Mouse (Mus musculus): Measurements from ENCODE around the gene Fkbpl.

Gene Fkbpl

GRCm38 (mm10) chr17:34644608-34645007 lies at the start of gene Fkbpl:
Gene Fkbpl, plus strand, starts transcription at chr17:34644764.
- no peak for DNase-seq (ENCODE audit: extremely low read depth, low read depth, low spot score)

- DNase-seq (ENCODE audit: extremely low read depth, low read depth, low spot score): no peak
Measured at GRCm38 (mm10) chr17:34596098-34596497, 48.5 kb upstream of the Fkbpl start.

GRCm38 (mm10) chr17:34597566-34598095 lies 46.9 kb upstream of the Fkbpl start, which contains the start of gene Ager:
Gene Ager, plus strand, starts transcription at chr17:34597862.
- no peak for DNase-seq (ENCODE audit: extremely low read depth, low read depth, low spot score)

GRCm38 (mm10) chr17:34599891-34600290 lies 44.7 kb upstream of the Fkbpl start:
- no peak for DNase-seq (ENCODE audit: extremely low read depth, low read depth, low spot score)

- no peak for DNase-seq (ENCODE audit: extremely low read depth, low read depth, low spot score)
Measured at GRCm38 (mm10) chr17:34601796-34602195, 42.8 kb upstream of the Fkbpl start.

GRCm38 (mm10) chr17:34603375-34604060 lies 41.0 kb upstream of the Fkbpl start, which contains the start of gene Rnf5:
Gene Rnf5, minus strand, starts transcription at chr17:34603690.
- DNase-seq (ENCODE audit: extremely low read depth, low read depth, low spot score): peak; percentile 100

- peak; percentile 91 for DNase-seq (ENCODE audit: extremely low read depth, low read depth, low spot score)
Measured at GRCm38 (mm10) chr17:34604061-34604508, 40.5 kb upstream of the Fkbpl start, which contains the start of gene Agpat1. Gene Agpat1, plus strand, starts transcription at chr17:34604262.

- DNase-seq (ENCODE audit: extremely low read depth, low read depth, low spot score): no peak
Measured at GRCm38 (mm10) chr17:34604511-34605237, 39.9 kb upstream of the Fkbpl start.

- no peak for DNase-seq (ENCODE audit: extremely low read depth, low read depth, low spot score)
Measured at GRCm38 (mm10) chr17:34605609-34606008, 39.0 kb upstream of the Fkbpl start.

- DNase-seq (ENCODE audit: extremely low read depth, low read depth, low spot score): no peak
Measured at GRCm38 (mm10) chr17:34606186-34607039, 38.2 kb upstream of the Fkbpl start.

GRCm38 (mm10) chr17:34607997-34608396 lies 36.6 kb upstream of the Fkbpl start:
- DNase-seq (ENCODE audit: extremely low read depth, low read depth, low spot score): no peak

GRCm38 (mm10) chr17:34611050-34611449 lies 33.5 kb upstream of the Fkbpl start:
- no peak for DNase-seq (ENCODE audit: extremely low read depth, low read depth, low spot score)

- DNase-seq (ENCODE audit: extremely low read depth, low read depth, low spot score): no peak
Measured at GRCm38 (mm10) chr17:34613054-34613645, 31.4 kb upstream of the Fkbpl start.

GRCm38 (mm10) chr17:34613830-34614229 lies 30.7 kb upstream of the Fkbpl start:
- no peak for DNase-seq (ENCODE audit: extremely low read depth, low read depth, low spot score)

GRCm38 (mm10) chr17:34615871-34616270 lies 28.7 kb upstream of the Fkbpl start, which contains the start of gene Egfl8:
Gene Egfl8, minus strand, starts transcription at chr17:34615971.
- DNase-seq (ENCODE audit: extremely low read depth, low read depth, low spot score): no peak

GRCm38 (mm10) chr17:34618999-34619398 lies 25.6 kb upstream of the Fkbpl start:
- DNase-seq (ENCODE audit: extremely low read depth, low read depth, low spot score): no peak

- no peak for DNase-seq (ENCODE audit: extremely low read depth, low read depth, low spot score)
Measured at GRCm38 (mm10) chr17:34621006-34621405, 23.6 kb upstream of the Fkbpl start.

GRCm38 (mm10) chr17:34623161-34623560 lies 21.4 kb upstream of the Fkbpl start:
- no peak for DNase-seq (ENCODE audit: extremely low read depth, low read depth, low spot score)

- DNase-seq (ENCODE audit: extremely low read depth, low read depth, low spot score): no peak
Measured at GRCm38 (mm10) chr17:34624981-34625380, 19.6 kb upstream of the Fkbpl start.

- no peak for DNase-seq (ENCODE audit: extremely low read depth, low read depth, low spot score)
Measured at GRCm38 (mm10) chr17:34626062-34626772, 18.3 kb upstream of the Fkbpl start.
